Mouse (Mus musculus): Measurements from ENCODE around the gene Anapc10.
"Not testable (repeated sequence)": the region's sequence is repeated elsewhere in the genome, so short reads cannot be mapped to it uniquely, and the experiment has no call there.

DNA sequence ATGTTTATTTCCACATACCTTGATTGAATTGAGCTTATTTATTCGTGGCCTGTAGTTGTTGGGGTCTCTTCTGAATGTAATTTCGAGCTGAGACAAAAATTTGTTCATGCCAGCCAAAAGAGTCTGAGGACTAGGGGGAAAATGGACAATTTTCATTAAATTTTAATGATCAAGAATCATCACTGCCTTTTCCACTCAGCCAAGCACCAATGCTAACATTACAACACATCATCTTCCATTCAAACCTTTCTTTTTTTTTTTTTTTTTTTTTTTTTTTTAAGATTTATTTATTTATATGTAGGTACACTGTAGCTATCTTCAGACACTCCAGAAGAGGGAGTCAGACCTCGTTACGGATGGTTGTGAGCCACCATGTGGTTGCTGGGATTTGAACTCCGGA is 25.7 kb upstream of the Anapc10 start:
- TF ChIP-seq CTCF (IDR thresholded peaks at IDR 0.05); POLR2A (IDR thresholded peaks at IDR 0.05; ENCODE audit: insufficient read depth, low read depth, low read length); EP300 (IDR thresholded peaks at IDR 0.05; ENCODE audit: insufficient read depth, low read depth, low read length): not testable (repeated sequence)

Measured in heart, adult 2 months (tissue).